Comparison of ENCODE assay signal across 21 mouse cellular contexts in the genomic region with DNA sequence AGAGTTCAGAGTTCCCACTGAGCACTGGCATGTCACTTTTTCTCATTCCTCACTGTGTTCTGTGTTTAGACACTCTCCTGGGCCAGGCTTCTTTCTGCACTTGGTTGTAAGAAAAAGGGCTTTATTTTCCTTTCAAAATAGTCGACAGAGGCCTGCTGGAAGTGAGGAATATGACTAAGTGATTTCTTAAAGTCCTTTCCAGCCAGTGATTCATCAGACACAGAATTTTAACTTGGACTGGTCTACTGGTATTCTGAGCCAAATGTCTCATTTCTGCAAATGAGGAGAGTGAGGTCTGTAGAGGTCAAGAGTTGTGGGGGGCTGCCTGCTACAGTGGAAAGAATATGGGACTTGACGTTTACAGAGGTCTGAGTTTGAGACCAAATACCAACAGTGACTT.
DNase-seq lines count a peak whose midpoint lies in the region; ATAC-seq and TF ChIP-seq lines count a peak whose summit lies in the region.
"Had no signal": no experiment of that assay in that cellular context is flagged by ENCODE, and none has a peak within 500 bp of the region (broad histone marks: within the 10 kb centered on the region; RNA-seq: fewer than 3 reads in every experiment).

No protein-coding gene starts in this region.

- no peak for TF ChIP-seq EP300 in stomach, postnatal 0 days (optimal IDR thresholded peaks at IDR 0.05)

- H3K27ac ChIP-seq in stomach, embryonic 14.5 days (ENCODE audit: low read length) = peak overlapping the region; percentile 18; the same call in 1 of the 2 replicates
- H3K27ac ChIP-seq in stomach, postnatal 0 days (replicated peaks) = no peak overlapping the region
- H3K27ac ChIP-seq: embryonic facial prominence, embryonic 15.5 days; hindbrain, embryonic 14.5 days had no signal

- H3K4me1 ChIP-seq in stomach, embryonic 14.5 days (ENCODE audit: control insufficient read depth, insufficient read depth, low read length) = peaks cover 7% of the 10 kb centered on the region; the same call in 1 of the 2 replicates
- no peaks in the 10 kb centered on the region for H3K4me1 ChIP-seq in stomach, postnatal 0 days (replicated peaks; ENCODE audit: control insufficient read depth, insufficient read depth)

- intact Hi-C loops in heart, postnatal 25 days (cut with DNase I) = loop anchor here (5.0 kb wide), 1 partner anchor 53 kb away; no protein-coding TSS in a partner anchor

- DNase-seq in heart, adult 9 months (ENCODE audit: low spot score in 2 of 2) = peak; percentile 18 to 27
- DNase-seq in heart, postnatal 25 days (ENCODE audit: low spot score) = no peak
- no peak for DNase-seq in stomach, postnatal 0 days (ENCODE audit: low spot score)
- DNase-seq in Patski (ENCODE audit: low read depth, low spot score) = peak; percentile 51
- DNase-seq in thymus, postnatal 25 days = no peak
- DNase-seq: adrenal gland, postnatal 10 days; cerebellum, adult 8-10 months; cerebellum, postnatal 36 days; forebrain, postnatal 0 days; heart, postnatal 36 days; kidney, adult 8-10 months; kidney, postnatal 14 days; layer of hippocampus, postnatal 36 days; lung, postnatal 10 days had no signal

- no peak for ATAC-seq in stomach, embryonic 14.5 days (ENCODE audit: insufficient number of reproducible peaks, insufficient read depth, low FRiP score, low read depth)
- no peak for ATAC-seq in stomach, postnatal 0 days (ENCODE audit: low FRiP score, low TSS enrichment)
- peak; percentile 54 for ATAC-seq in Patski
- no peak for ATAC-seq in megakaryocyte, adult 5-6 weeks (ENCODE audit: poor library complexity, severe bottlenecking)
- ATAC-seq: CD4-positive, CD25-positive, alpha-beta regulatory T cell, adult 4 months; forebrain, postnatal 0 days; inflammation-experienced regulatory T-cells, adult 6 months had no signal

- H3K9me3 ChIP-seq in stomach, embryonic 14.5 days (ENCODE audit: control insufficient read depth, low read depth, low read length) = no peaks in the 10 kb centered on the region
- no peaks in the 10 kb centered on the region for H3K9me3 ChIP-seq in stomach, postnatal 0 days (ENCODE audit: control insufficient read depth, low read length)
- H3K9me3 ChIP-seq: embryonic facial prominence, embryonic 15.5 days had no signal

- in situ Hi-C loops in Patski (cut with MboI; ENCODE audit: low pct_unique_long_range_greater_than_20kb) = no loop called here

- H3K9ac ChIP-seq in stomach, embryonic 14.5 days (replicated peaks; ENCODE audit: low read depth, low read length) = no peak overlapping the region
- H3K9ac ChIP-seq in stomach, postnatal 0 days (ENCODE audit: low read length) = no peak overlapping the region
- H3K9ac ChIP-seq: embryonic facial prominence, embryonic 15.5 days; forebrain, postnatal 0 days; hindbrain, embryonic 14.5 days had no signal

- POLR2A ChIA-PET in Patski (lab: Charles Lee) = interaction anchor here (0.6 kb wide), 1 partner anchor 24 kb away, joined by 3 read pairs; no protein-coding TSS in a partner anchor

- 44% methylated on average over 2 of the region's 2 CpGs for WGBS in stomach, embryonic 14.5 days
- WGBS in stomach, postnatal 0 days = 37% methylated on average over 2 of the region's 2 CpGs

- no peaks in the 10 kb centered on the region for H3K36me3 ChIP-seq in stomach, embryonic 14.5 days (ENCODE audit: control insufficient read depth, insufficient read depth, low read length)
- H3K36me3 ChIP-seq in stomach, postnatal 0 days (ENCODE audit: control insufficient read depth, insufficient read depth, low read length) = no peaks in the 10 kb centered on the region

- TF ChIP-seq CTCF in stomach, postnatal 0 days (IDR thresholded peaks at IDR 0.05; ENCODE audit: low read depth) = no peak
- TF ChIP-seq CTCF in Patski (IDR thresholded peaks at IDR 0.05) = no peak

- H3K27me3 ChIP-seq in stomach, embryonic 14.5 days (ENCODE audit: control insufficient read depth, insufficient read depth, low read length) = no peaks in the 10 kb centered on the region
- H3K27me3 ChIP-seq in stomach, postnatal 0 days (ENCODE audit: control insufficient read depth, insufficient read depth, low read length) = no peaks in the 10 kb centered on the region
- no peaks in the 10 kb centered on the region for H3K27me3 ChIP-seq in Patski
- H3K27me3 ChIP-seq: embryonic facial prominence, embryonic 15.5 days had no signal

- no peak overlapping the region for H3K4me3 ChIP-seq in stomach, embryonic 14.5 days (ENCODE audit: low read depth, low read length)
- no peak overlapping the region for H3K4me3 ChIP-seq in stomach, postnatal 0 days (ENCODE audit: low read depth, low read length)
- H3K4me3 ChIP-seq: embryonic facial prominence, embryonic 15.5 days had no signal

- CTCF ChIA-PET in Patski (lab: Charles Lee) = interaction anchor here (1.2 kb wide), 1 partner anchor 12 kb away, joined by 3 read pairs; no protein-coding TSS in a partner anchor

- H3K4me2 ChIP-seq in stomach, embryonic 14.5 days (replicated peaks; ENCODE audit: low read depth, low read length) = no peak overlapping the region
- no peak overlapping the region for H3K4me2 ChIP-seq in stomach, postnatal 0 days (replicated peaks; ENCODE audit: low read depth)
- H3K4me2 ChIP-seq: embryonic facial prominence, embryonic 15.5 days; hindbrain, embryonic 14.5 days; midbrain, embryonic 11.5 days had no signal

Comparison
In these comparisons a context has a peak if more than half of its experiments do, and no peak if none do; other contexts are left out.
1. DNase-seq: peak in heart, adult 9 months (2 of 2) and Patski (single experiment); none in heart, postnatal 25 days (single experiment), stomach, postnatal 0 days (single experiment) and thymus, postnatal 25 days (single experiment).